Mouse (Mus musculus): ENCODE data around the gene Aire. TPM values are rescaled to one million over a fixed set of nuclear protein-coding genes. Genes with fewer than 3 reads are reported as not detected.

Gene Aire
- polyA plus RNA-seq, 1 experiment = not detected

DNA sequence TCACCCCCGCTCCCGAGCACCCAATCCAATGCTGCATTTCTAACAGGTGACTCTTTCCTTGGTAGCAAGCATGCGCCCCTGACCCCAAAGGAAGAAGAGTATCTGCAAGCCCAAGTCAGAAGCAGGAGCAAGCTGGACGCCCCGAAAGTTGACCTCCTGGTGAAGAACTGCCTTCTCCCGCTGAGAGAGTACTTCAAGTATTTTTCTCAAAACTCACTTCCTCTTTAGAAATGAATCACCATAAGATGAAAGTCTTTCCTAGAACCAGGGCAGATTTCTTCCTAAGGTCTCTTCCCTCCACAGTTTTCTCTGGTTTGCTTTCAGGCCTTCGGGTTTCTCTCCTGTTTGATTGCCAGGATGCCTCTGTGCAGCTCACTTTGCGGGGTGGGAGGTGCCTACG lies 19.7 kb upstream of the Aire start:
- Histone ChIP-seq H3K4me1 (ENCODE audit: control insufficient read depth, insufficient read depth, low read length) (no peaks in the 10 kb centered on the region), H3K27ac (ENCODE audit: insufficient read depth, low read depth, low read length) (no peak overlapping the region), H3K4me3 (ENCODE audit: insufficient read depth, low read depth, low read length) (no peak overlapping the region)
- WGBS = 92% methylated on average over 9 of the region's 9 CpGs
- TF ChIP-seq POLR2A (IDR thresholded peaks at IDR 0.05; ENCODE audit: insufficient read depth, low read depth, low read length) (no peak), CTCF (IDR thresholded peaks at IDR 0.05; ENCODE audit: insufficient read depth, low read depth, low read length) (no peak)

DNA sequence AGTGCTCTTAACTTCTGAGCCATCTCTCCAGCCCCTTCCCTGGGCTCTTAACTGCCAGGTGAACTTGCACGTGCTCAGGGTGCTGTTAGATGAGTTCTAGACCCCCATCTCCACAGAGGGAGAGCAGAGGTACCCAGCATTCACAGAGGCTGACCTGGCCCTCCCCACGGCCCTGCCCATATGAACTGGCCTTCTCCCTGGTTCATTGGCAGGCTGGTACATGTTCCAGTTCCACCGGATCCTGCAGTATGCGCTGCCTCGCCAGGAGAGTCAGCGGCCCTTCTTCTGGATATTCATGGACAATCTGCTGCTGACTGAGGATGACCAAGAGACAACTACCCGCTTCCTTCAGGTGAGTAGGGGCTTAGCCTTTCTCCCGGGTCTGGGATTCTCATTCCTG lies 13.6 kb upstream of the Aire start:
- 92% methylated on average over 8 of the region's 8 CpGs for WGBS
- Histone ChIP-seq H3K27ac (ENCODE audit: insufficient read depth, low read depth, low read length) (no peak overlapping the region), H3K4me1 (ENCODE audit: control insufficient read depth, insufficient read depth, low read length) (no peaks in the 10 kb centered on the region), H3K4me3 (ENCODE audit: insufficient read depth, low read depth, low read length) (no peak overlapping the region)
- TF ChIP-seq CTCF (IDR thresholded peaks at IDR 0.05; ENCODE audit: insufficient read depth, low read depth, low read length) (no peak), POLR2A (IDR thresholded peaks at IDR 0.05; ENCODE audit: insufficient read depth, low read depth, low read length) (no peak)

DNA sequence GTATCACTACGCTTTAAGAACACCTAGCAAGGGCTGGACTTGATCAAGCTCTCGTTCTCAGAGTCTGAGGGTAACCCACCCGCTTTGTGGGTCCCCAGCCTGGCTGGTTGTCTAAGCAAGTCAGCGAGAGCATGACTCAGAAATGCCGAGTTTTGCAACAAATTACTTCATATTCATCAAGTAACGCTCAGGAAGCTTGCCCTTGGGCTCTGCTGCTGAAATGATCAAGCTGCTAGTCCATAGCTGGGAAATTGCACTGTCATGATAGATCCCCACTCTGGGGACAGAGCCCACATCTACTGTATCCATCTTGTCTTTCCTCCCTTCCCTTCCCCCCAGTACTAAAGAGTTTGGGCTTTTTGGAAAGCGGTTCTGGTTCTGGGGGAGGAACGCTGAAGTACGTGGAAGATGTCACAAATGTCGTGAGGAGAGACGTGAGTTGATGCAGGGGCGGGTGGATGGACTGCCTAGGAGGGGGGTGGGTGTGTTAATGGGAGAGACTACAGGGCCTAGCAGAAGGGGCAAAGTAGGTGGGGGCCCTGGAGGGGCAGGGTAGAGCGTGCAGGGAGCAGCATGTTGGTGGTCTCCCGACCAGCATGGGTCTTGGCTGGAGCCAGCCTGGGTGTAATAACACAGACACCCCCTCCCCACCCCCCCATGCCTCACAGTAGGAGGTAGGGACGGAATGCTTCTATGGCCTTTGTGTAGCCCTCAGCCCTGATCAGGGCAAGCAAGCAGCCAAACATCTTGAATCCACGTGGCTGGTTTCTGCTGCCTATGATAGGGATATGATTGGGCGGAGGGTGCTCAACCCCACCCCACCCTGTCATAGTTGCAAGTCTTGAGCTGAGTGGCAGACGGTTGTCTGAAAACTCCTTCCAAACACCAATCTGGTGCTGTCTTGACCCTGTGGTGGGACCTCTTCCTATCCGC lies 11.5 kb upstream of the Aire start:
- no peak overlapping the region for H3K27ac ChIP-seq (ENCODE audit: insufficient read depth, low read depth, low read length)
- 70% methylated on average over 19 of the region's 19 CpGs for WGBS
- TF ChIP-seq POLR2A (IDR thresholded peaks at IDR 0.05; ENCODE audit: insufficient read depth, low read depth, low read length) (no peak), CTCF (IDR thresholded peaks at IDR 0.05; ENCODE audit: insufficient read depth, low read depth, low read length) (no peak)

DNA sequence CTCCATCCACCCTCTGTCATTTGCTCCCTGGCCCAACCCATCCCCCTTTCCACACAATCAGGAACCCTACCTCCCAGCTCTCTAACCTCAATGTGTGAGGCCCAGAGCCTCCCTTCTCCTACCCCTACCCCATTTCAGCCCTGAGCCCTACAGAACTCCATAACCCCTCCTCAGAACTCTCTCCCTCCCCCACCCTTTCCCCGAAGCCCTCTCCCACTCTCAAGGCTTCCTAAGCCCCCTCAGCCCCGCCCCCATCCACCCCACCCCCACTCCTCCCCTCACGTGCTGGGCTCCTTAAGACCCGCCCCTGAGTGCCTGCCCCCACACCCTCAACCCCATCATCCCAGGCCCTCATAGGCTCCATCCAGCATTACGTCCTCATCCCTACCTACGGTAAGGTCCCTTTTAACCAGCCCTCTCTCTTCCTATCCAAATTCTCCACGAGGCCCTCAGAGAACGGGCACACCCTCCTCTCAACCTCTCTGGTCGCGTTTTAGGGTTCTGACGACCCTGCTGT lies 6.2 kb upstream of the Aire start:
- WGBS = 62% methylated on average over 11 of the region's 11 CpGs
- Histone ChIP-seq H3K4me3 (ENCODE audit: insufficient read depth, low read depth, low read length) (no peak overlapping the region), H3K27ac (ENCODE audit: insufficient read depth, low read depth, low read length) (no peak overlapping the region), H3K4me1 (ENCODE audit: control insufficient read depth, insufficient read depth, low read length) (no peaks in the 10 kb centered on the region)
- no peak for TF ChIP-seq POLR2A (IDR thresholded peaks at IDR 0.05; ENCODE audit: insufficient read depth, low read depth, low read length)
- TF ChIP-seq CTCF (IDR thresholded peaks at IDR 0.05; ENCODE audit: insufficient read depth, low read depth, low read length) = no peak

More for the DNA sequence above, 11.5 kb upstream of the Aire start:
- Histone ChIP-seq H3K4me1 (ENCODE audit: control insufficient read depth, insufficient read depth, low read length) (no peaks in the 10 kb centered on the region), H3K4me3 (ENCODE audit: insufficient read depth, low read depth, low read length) (no peak overlapping the region)

DNA sequence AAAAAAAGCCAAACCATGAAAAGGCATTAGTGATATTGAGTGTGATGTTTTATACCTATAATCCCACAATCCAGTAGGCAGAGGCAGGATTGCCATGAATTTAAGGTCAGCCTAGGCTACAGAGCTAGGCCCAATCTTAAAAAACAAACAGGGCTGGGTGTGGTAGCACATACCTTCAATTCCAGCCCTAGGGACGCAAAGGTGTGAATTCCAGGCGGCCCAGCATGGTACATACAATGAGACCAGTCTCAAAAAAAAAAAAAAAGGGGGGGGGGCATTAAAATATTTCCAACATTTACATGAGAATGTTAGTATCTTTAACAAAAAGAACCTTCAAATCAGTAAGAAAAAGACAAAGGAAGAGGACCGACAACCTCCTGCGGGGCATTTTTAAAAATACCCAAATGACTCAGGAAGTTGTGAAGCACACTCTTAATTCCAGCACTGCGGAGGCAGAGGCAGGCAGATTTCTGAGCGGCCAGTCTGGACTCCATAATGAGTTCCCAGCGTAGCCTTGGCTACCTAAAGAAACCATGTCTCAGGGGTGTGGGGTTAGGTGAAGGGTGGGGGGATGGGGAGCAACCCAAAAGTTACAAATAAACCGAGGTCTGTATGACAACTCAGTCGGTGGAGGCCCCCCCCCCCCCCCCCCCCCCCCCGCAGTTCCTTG lies 4.8 kb upstream of the Aire start:
- Histone ChIP-seq H3K4me1 (ENCODE audit: control insufficient read depth, insufficient read depth, low read length) (peaks cover 5% of the 10 kb centered on the region), H3K27ac (ENCODE audit: insufficient read depth, low read depth, low read length) (no peak overlapping the region), H3K4me3 (ENCODE audit: insufficient read depth, low read depth, low read length) (no peak overlapping the region)
- WGBS = 79% methylated on average over 10 of the region's 10 CpGs
- no peak for TF ChIP-seq CTCF (IDR thresholded peaks at IDR 0.05; ENCODE audit: insufficient read depth, low read depth, low read length)
- TF ChIP-seq POLR2A (IDR thresholded peaks at IDR 0.05; ENCODE audit: insufficient read depth, low read depth, low read length) = no peak

DNA sequence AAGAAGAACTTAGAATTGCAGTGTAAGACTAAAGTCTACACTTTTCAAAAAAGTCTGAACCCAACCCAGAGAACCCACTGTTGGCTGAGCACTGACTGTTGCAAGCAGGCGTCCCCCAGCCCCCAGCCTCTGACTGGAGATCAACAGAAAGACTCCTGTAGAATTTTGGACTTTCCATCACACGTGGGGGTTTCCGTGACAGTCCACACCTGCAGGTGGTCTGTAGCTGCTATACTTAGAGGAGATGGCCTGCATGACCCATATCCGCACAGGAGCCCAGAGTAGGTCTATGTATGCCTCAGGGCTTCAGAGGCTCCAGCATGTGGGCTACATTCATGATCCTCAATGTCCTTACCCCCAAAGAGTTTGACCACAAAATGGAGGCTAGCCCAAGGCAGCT lies 3.0 kb upstream of the Aire start:
- 92% methylated on average over 4 of the region's 4 CpGs for WGBS
- TF ChIP-seq CTCF (IDR thresholded peaks at IDR 0.05; ENCODE audit: insufficient read depth, low read depth, low read length) (no peak), POLR2A (IDR thresholded peaks at IDR 0.05; ENCODE audit: insufficient read depth, low read depth, low read length) (no peak)
- no peak overlapping the region for H3K27ac ChIP-seq (ENCODE audit: insufficient read depth, low read depth, low read length)
- no peak overlapping the region for H3K4me3 ChIP-seq (ENCODE audit: insufficient read depth, low read depth, low read length)
- H3K4me1 ChIP-seq (ENCODE audit: control insufficient read depth, insufficient read depth, low read length) = peaks cover 9% of the 10 kb centered on the region

DNA sequence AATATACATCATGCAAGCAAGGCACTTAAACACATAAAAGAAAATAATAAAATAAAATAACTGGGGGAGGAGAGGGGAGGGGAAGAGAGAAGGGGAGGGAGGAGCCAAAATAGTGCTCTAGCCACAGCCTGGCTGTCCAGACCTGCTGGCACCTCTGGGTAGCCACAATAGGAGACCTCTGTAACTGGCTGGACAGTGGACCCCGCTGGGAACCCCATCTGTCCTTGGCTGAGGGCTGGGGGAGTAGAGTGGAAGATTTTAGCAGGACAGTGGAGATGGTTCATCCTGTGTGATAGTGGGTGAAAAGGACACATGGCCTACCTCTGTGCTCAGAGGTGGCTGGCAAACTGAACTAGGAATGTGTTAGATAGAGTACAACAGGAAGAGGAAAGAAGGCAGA lies 1.1 kb upstream of the Aire start:
- Histone ChIP-seq H3K27ac (ENCODE audit: insufficient read depth, low read depth, low read length) (no peak overlapping the region), H3K4me3 (ENCODE audit: insufficient read depth, low read depth, low read length) (no peak overlapping the region), H3K4me1 (ENCODE audit: control insufficient read depth, insufficient read depth, low read length) (peaks cover 9% of the 10 kb centered on the region)
- WGBS = 78% methylated on average over 1 of the region's 1 CpGs
- TF ChIP-seq CTCF (IDR thresholded peaks at IDR 0.05; ENCODE audit: insufficient read depth, low read depth, low read length) (no peak), POLR2A (IDR thresholded peaks at IDR 0.05; ENCODE audit: insufficient read depth, low read depth, low read length) (no peak)

DNA sequence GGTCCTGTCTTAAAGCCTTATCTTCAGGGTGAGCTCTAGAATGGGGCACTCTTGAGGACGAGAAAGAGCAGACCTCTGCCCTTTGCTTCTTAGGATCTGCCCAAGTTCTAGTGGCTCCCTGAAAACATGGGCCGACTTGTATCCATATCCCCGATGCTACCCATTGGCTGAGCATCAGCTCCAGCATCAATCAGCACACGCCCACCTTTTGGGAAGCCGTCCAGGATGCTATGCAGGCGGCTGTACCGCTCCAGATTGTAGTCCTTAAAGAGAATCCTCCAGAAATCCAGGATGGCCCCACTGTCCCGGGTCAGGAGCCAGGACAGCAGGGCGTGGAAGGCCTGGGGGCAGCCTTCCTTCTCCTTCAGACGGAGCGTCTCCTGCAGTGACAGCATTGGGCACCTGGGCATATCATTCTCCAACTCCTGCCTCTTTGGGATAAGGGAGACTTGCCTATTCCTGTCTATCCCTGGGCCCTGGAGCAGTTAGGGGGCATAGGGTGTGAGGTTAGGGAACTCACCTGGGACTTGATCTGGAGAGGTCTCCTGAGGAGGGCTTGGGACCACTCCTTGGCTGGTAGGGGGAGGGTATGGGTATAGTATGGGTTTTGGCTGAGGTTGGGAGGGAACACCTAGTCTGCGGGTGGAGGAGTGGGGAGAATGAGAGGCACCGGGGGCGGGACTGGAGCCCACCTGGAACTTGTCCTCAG lies 559 bp downstream of the Aire start:
- H3K4me1 ChIP-seq (ENCODE audit: control insufficient read depth, insufficient read depth, low read length) = peaks cover 9% of the 10 kb centered on the region
- 64% methylated on average over 14 of the region's 14 CpGs for WGBS
- no peak for TF ChIP-seq POLR2A (IDR thresholded peaks at IDR 0.05; ENCODE audit: insufficient read depth, low read depth, low read length)
- no peak for TF ChIP-seq CTCF (IDR thresholded peaks at IDR 0.05; ENCODE audit: insufficient read depth, low read depth, low read length)
- H3K27ac ChIP-seq (ENCODE audit: insufficient read depth, low read depth, low read length) = no peak overlapping the region
- 0 out of 2 replicates have a peak overlapping the region, but pooled peaks have one; percentile 15 for H3K4me3 ChIP-seq (ENCODE audit: insufficient read depth, low read depth, low read length)
